Mouse (Mus musculus) myocyte (in vitro differentiated cells): ENCODE measurements at regions not wholly inside any gene's neighbourhood (a gene's known extent, or its start where the extent isn't known, plus 50 kb on each side); places are given as distances from the start of the nearest gene placed in this dataset.

Source experiments
- H3K27me3 ChIP-seq: one replicate; pipeline ENCODE4 v1.6.1; 2011; ENCODE audit not compliant: control insufficient read depth, insufficient read depth, insufficient read length
- H3K36me3 ChIP-seq: one replicate; pipeline ENCODE4 v1.6.1; 2011; ENCODE audit not compliant: control insufficient read depth, insufficient read depth
- H3K4me2 ChIP-seq: one replicate; pipeline ENCODE4 v1.6.1; 2011; ENCODE audit warnings: low read depth, control low read depth
- H3K4me3 ChIP-seq: one replicate; pipeline ENCODE4 v1.5.1; 2011; ENCODE audit warnings: mild to moderate bottlenecking, control low read depth, moderate library complexity
- H3K79me2 ChIP-seq: one replicate; pipeline ENCODE4 v1.6.1; 2011; ENCODE audit not compliant: control insufficient read depth, insufficient read depth
- H3ac ChIP-seq: one replicate; pipeline ENCODE4 v1.6.1; 2011; ENCODE audit not compliant: control insufficient read depth, insufficient read length
- CEBPB ChIP-seq: IDR thresholded peaks from 2 replicates; pipeline ENCODE4 v1.6.1; 2011; ENCODE audit warnings: mild to moderate bottlenecking, moderate library complexity; ENCODE audit not compliant: poor library complexity, insufficient read depth, severe bottlenecking
- E2F4 ChIP-seq: IDR thresholded peaks from one replicate; pipeline ENCODE4 v1.6.1; 2011; ENCODE audit warnings: mild to moderate bottlenecking, control low read depth, moderate library complexity; ENCODE audit not compliant: insufficient read depth
- MAX ChIP-seq: IDR thresholded peaks from one replicate; pipeline ENCODE4 v1.6.1; 2011; ENCODE audit warnings: low read depth, mild to moderate bottlenecking, control low read depth
- MYOD1 ChIP-seq, 3 experiments: IDR thresholded peaks; one replicate each; pipeline ENCODE4 v1.6.1; 2011; ENCODE audit warnings: control low read depth in 2 of 3, low read depth in 2 of 3, mild to moderate bottlenecking in 2 of 3, moderate library complexity in 1 of 3; ENCODE audit not compliant: insufficient read length in 2 of 3, control insufficient read depth in 1 of 3
- MYOG ChIP-seq, 3 experiments: IDR thresholded peaks; one replicate each; pipeline ENCODE4 v1.6.1; 2011; ENCODE audit warnings: control low read depth in 2 of 3, low read depth in 2 of 3, mild to moderate bottlenecking in 2 of 3; ENCODE audit not compliant: insufficient read length in 2 of 3, control insufficient read depth in 1 of 3, insufficient read depth in 1 of 3
- POLR2A ChIP-seq: IDR thresholded peaks from one replicate; pipeline ENCODE4 v1.6.1; 2011; ENCODE audit warnings: low read depth, mild to moderate bottlenecking, control low read depth, moderate library complexity; ENCODE audit not compliant: insufficient read length
- POLR2AphosphoS2 ChIP-seq: IDR thresholded peaks from one replicate; pipeline ENCODE4 v1.6.1; 2011; ENCODE audit warnings: low read depth, control low read depth; ENCODE audit not compliant: insufficient read length
- REST ChIP-seq: IDR thresholded peaks from one replicate; pipeline ENCODE4 v1.6.1; 2011; ENCODE audit warnings: mild to moderate bottlenecking, control low read depth, moderate library complexity; ENCODE audit not compliant: insufficient read depth, insufficient read length
- SRF ChIP-seq: IDR thresholded peaks from one replicate; pipeline ENCODE4 v1.6.1; 2011; ENCODE audit warnings: low read depth; ENCODE audit not compliant: control insufficient read depth, insufficient read length
- TCF12 ChIP-seq: IDR thresholded peaks from one replicate; pipeline ENCODE4 v1.6.1; 2011; ENCODE audit warnings: mild to moderate bottlenecking, control low read depth; ENCODE audit not compliant: poor library complexity, insufficient read depth, severe bottlenecking
- TCF3 ChIP-seq: IDR thresholded peaks from one replicate; pipeline ENCODE4 v1.6.1; 2011; ENCODE audit warnings: low read depth, control low read depth; ENCODE audit not compliant: insufficient read length
- USF1 ChIP-seq: IDR thresholded peaks from one replicate; pipeline ENCODE4 v1.6.1; 2011; ENCODE audit warnings: low read depth, mild to moderate bottlenecking, control low read depth, moderate library complexity

DNA sequence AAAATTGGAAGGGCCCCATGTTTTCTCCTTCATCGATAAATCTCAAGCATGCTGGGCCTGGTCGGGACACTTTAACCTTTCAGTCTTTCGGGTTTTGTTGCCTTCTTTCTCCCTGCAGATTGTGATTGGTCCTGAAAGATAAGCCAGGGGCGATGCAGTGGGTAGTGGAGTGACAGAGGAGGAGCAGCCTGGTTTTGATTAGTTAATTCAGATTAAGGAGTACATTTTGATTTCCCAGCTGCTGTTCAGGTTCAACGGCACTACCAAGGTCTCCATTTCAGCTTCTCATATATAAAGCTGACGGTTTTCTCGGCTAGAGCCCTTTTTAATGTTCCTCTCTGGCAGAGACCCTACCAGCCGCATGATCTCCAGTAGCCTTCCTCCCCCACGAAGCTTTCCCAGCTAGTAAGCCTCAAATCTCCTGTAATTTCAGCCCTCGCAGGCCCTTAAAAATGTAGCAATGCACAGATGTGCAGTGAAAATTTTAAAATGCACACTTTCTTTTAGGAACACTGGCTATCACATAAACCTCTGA is 493.8 kb upstream of the Pkn2 start:
- no peak for TF ChIP-seq POLR2AphosphoS2
- TF ChIP-seq REST = no peak
- TF ChIP-seq MAX = no peak
- no peak for TF ChIP-seq TCF3
- no peak for TF ChIP-seq MYOD1 (IDR thresholded peaks at IDR 0.05; ENCODE audit: control insufficient read depth in 1 of 3, insufficient read length in 2 of 3, low read depth in 2 of 3)
- no peak for TF ChIP-seq TCF12
- TF ChIP-seq SRF = no peak
- TF ChIP-seq POLR2A = no peak
- no peak for TF ChIP-seq MYOG (IDR thresholded peaks at IDR 0.05; ENCODE audit: control insufficient read depth in 1 of 3, insufficient read depth in 1 of 3, insufficient read length in 2 of 3, low read depth in 2 of 3)
- no peak overlapping the region for H3ac ChIP-seq
- no peaks in the 10 kb centered on the region for H3K79me2 ChIP-seq
- no peak overlapping the region for H3K4me2 ChIP-seq
- no peaks in the 10 kb centered on the region for H3K36me3 ChIP-seq
- no peaks in the 10 kb centered on the region for H3K27me3 ChIP-seq
- H3K4me3 ChIP-seq = no peak overlapping the region

GRCm38 (mm10) chr3:143373501-143373900 is 491.7 kb upstream of the Pkn2 start:
- no peaks in the 10 kb centered on the region for H3K79me2 ChIP-seq
- no peak overlapping the region for H3K4me2 ChIP-seq
- no peak for TF ChIP-seq MAX
- H3K36me3 ChIP-seq = no peaks in the 10 kb centered on the region
- H3ac ChIP-seq = no peak overlapping the region
- no peak overlapping the region for H3K4me3 ChIP-seq
- H3K27me3 ChIP-seq = no peaks in the 10 kb centered on the region

- Histone ChIP-seq H3K4me2 (no peak overlapping the region), H3ac (no peak overlapping the region), H3K79me2 (no peaks in the 10 kb centered on the region), H3K4me3 (no peak overlapping the region), H3K36me3 (no peaks in the 10 kb centered on the region), H3K27me3 (no peaks in the 10 kb centered on the region)
- TF ChIP-seq TCF12 = no peak
- no peak for TF ChIP-seq POLR2AphosphoS2
- no peak for TF ChIP-seq USF1
- TF ChIP-seq SRF = no peak
- TF ChIP-seq E2F4 = no peak
These were observed 487.2 kb upstream of the Pkn2 start for GRCm38 (mm10) chr3:143369002-143369401.

GRCm38 (mm10) chr3:143340032-143340431 is 458.2 kb upstream of the Pkn2 start:
- no peak for TF ChIP-seq CEBPB
- TF ChIP-seq POLR2A = no peak
- TF ChIP-seq MYOD1 (IDR thresholded peaks at IDR 0.05; ENCODE audit: control insufficient read depth in 1 of 3, insufficient read length in 2 of 3, low read depth in 2 of 3) = no peak
- TF ChIP-seq USF1 = no peak
- TF ChIP-seq MYOG (IDR thresholded peaks at IDR 0.05; ENCODE audit: control insufficient read depth in 1 of 3, insufficient read depth in 1 of 3, insufficient read length in 2 of 3, low read depth in 2 of 3) = no peak
- TF ChIP-seq E2F4 = no peak
- TF ChIP-seq SRF = no peak
- no peak for TF ChIP-seq MAX
- TF ChIP-seq REST = no peak
- TF ChIP-seq TCF12 = no peak
- TF ChIP-seq TCF3 = no peak
- no peak for TF ChIP-seq POLR2AphosphoS2
- no peaks in the 10 kb centered on the region for H3K27me3 ChIP-seq
- no peaks in the 10 kb centered on the region for H3K36me3 ChIP-seq
- no peaks in the 10 kb centered on the region for H3K79me2 ChIP-seq
- H3K4me3 ChIP-seq = no peak overlapping the region
- no peak overlapping the region for H3K4me2 ChIP-seq
- no peak overlapping the region for H3ac ChIP-seq

DNA sequence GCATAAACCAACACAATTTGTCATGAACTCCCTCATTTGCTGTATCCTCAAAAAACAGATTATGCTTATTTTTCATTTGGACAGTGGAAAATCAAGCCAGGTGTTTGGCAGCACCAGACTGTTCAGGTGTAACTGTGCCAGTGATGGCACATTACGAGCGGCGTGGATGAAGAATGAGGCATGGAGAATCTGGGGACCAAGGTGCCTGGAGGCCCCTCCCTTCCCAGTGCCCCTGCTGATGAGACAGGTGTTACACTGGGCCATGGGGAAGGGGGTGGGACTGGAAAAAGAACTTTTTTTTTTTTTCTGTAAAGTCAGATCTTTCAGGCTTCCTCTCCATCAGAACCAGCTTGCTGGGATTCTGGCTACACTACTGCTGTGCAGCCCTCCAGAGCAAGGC is 451.5 kb upstream of the Pkn2 start:
- Histone ChIP-seq H3K4me3 (no peak overlapping the region), H3ac (no peak overlapping the region), H3K27me3 (no peaks in the 10 kb centered on the region), H3K4me2 (no peak overlapping the region), H3K36me3 (no peaks in the 10 kb centered on the region), H3K79me2 (no peaks in the 10 kb centered on the region)
- TF ChIP-seq MYOG (IDR thresholded peaks at IDR 0.05; ENCODE audit: control insufficient read depth in 1 of 3, insufficient read depth in 1 of 3, insufficient read length in 2 of 3, low read depth in 2 of 3) = no peak
- TF ChIP-seq SRF = no peak
- no peak for TF ChIP-seq E2F4
- TF ChIP-seq TCF3 = no peak
- no peak for TF ChIP-seq TCF12
- no peak for TF ChIP-seq CEBPB
- TF ChIP-seq MYOD1 (IDR thresholded peaks at IDR 0.05; ENCODE audit: control insufficient read depth in 1 of 3, insufficient read length in 2 of 3, low read depth in 2 of 3) = no peak
- no peak for TF ChIP-seq POLR2A
- no peak for TF ChIP-seq REST
- no peak for TF ChIP-seq POLR2AphosphoS2
- no peak for TF ChIP-seq MAX
- TF ChIP-seq USF1 = no peak
